Mouse (Mus musculus) hindbrain, embryonic 10.5 days (tissue): ENCODE measurements around the gene Mthfd2. TPM values are rescaled to one million over a fixed set of nuclear protein-coding genes. Genes with fewer than 3 reads are reported as not detected.

Experiments
- DNase-seq: peaks from one replicate; pipeline ENCODE4 v3.0.0-alpha.2; 2017; ENCODE audit warnings: low spot score
- H3K27ac ChIP-seq: fragments of 300-500 bp; sonication (generic); 2 replicates; pipeline ENCODE4 v1.5.1; 2016; ENCODE audit warnings: mild to moderate bottlenecking, moderate library complexity
- H3K27me3 ChIP-seq: fragments of 300-500 bp; sonication (generic); 2 replicates; pipeline ENCODE4 v1.6.1; 2016; ENCODE audit warnings: mild to moderate bottlenecking; ENCODE audit not compliant: poor library complexity, insufficient read depth, severe bottlenecking
- H3K36me3 ChIP-seq: fragments of 300-500 bp; sonication (generic); 2 replicates; pipeline ENCODE4 v1.6.1; 2016; ENCODE audit warnings: mild to moderate bottlenecking, moderate library complexity
- H3K4me1 ChIP-seq: fragments of 300-500 bp; sonication (generic); replicated peaks from 2 replicates; pipeline ENCODE4 v1.6.1; 2016; ENCODE audit warnings: mild to moderate bottlenecking
- H3K4me3 ChIP-seq: fragments of 300-500 bp; sonication (generic); 2 replicates; pipeline ENCODE4 v1.5.1; 2016; ENCODE audit warnings: mild to moderate bottlenecking, moderate library complexity
- H3K9me3 ChIP-seq: fragments of 300-500 bp; sonication (generic); 2 replicates; pipeline ENCODE4 v1.6.1; 2016; ENCODE audit warnings: mild to moderate bottlenecking, moderate library complexity
- WGBS: fragments of 180-500 bp; shearing (Covaris S2); methylation state at CpG from one replicate; pipeline ENCODE4 v1.1.7; 2016; 5-methylcytosine and 5-hydroxymethylcytosine counted together
- polyA plus RNA-seq: library from polyadenylated mRNA; unstranded; fragments of >200 nt; fragmentation: Nextera tagmentation; extraction: Ambion mirVana; gene quantifications from 2 replicates; pipeline ENCODE4 v1.2.1, GENCODE M21; 2016

The Mthfd2 gene
- polyA plus RNA-seq, 1 experiment from 2014 or later, result 43.6 TPM

DNA sequence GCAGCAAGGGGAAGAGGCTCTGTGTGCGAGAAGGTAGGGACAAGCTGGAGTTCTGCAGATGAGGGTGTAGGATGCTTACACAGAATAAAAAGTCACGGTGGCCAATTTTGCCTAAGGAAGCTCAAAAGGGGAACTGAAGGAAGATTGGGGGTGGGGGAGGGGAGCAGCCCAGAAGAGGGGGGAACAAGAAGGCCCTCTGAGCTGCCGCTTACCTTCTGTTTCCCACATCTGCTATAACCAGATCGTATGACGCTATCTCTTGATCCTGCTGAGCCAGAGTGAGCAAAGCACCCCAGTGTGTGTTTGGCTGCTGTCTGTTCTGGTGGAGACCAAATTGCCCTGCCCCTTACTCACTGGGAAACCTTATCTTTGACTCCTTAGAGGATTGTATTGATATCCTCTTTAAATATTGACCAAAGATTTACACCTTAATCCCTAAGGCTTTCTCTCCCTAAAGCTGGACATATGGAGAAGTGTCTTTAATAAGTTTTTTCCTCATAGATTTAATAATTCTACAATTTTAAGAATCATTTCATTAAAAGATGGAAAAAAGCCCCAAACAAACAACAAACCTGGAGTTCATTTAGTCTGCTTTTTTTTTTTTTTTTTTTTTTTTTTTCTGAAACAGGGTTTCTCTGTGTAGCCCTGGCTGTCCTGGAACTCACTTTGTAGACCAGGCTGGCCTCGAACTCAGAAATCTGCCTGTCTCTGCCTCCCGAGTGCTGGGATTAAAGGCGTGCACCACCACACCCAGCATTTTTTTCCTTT, 1.9 kb downstream of the Mthfd2 start:
- Histone ChIP-seq H3K9me3 (no peaks in the 10 kb centered on the region), H3K27ac (no peak overlapping the region), H3K27me3 (no peaks in the 10 kb centered on the region), H3K4me1 (peaks cover 19% of the 10 kb centered on the region), H3K36me3 (peaks cover 6% of the 10 kb centered on the region), H3K4me3 (no peak overlapping the region)
- no peak for DNase-seq
- WGBS, result 67% methylated on average over 8 of the region's 8 CpGs

DNA sequence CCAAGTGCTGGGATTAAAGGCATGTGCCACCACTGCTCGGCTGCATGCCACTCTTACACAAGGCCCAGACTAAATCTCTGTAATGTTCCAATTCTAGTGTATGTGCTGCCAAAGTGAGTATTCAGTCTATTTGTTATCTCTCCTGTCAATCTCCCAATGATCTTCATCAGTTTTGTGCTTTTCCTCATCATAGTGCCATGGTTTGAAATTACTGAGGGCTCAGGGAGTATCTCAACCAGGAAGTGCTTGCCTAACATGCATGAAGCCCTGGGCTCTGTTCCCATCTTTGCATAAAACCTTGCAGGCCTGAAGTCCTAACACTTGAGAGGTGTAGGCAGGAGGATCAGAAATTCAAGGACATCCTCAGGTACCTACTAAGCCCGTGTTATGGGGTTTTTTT, 2.9 kb downstream of the Mthfd2 start:
- 74% methylated on average over 2 of the region's 2 CpGs for WGBS
- no peak overlapping the region for H3K4me3 ChIP-seq
- peaks cover 19% of the 10 kb centered on the region for H3K4me1 ChIP-seq
- no peaks in the 10 kb centered on the region for H3K27me3 ChIP-seq
- no peak overlapping the region for H3K27ac ChIP-seq
- no peak for DNase-seq
- H3K36me3 ChIP-seq, result no peaks in the 10 kb centered on the region
- no peaks in the 10 kb centered on the region for H3K9me3 ChIP-seq

GRCm38 (mm10) chr6:83321927-83322326, 3.8 kb downstream of the Mthfd2 start:
- H3K9me3 ChIP-seq, result no peaks in the 10 kb centered on the region
- H3K36me3 ChIP-seq, result no peaks in the 10 kb centered on the region
- DNase-seq, result no peak
- no peak overlapping the region for H3K27ac ChIP-seq
- 76% methylated on average over 1 of the region's 1 CpGs for WGBS
- no peak overlapping the region for H3K4me3 ChIP-seq
- no peaks in the 10 kb centered on the region for H3K27me3 ChIP-seq
- peaks cover 14% of the 10 kb centered on the region for H3K4me1 ChIP-seq

GRCm38 (mm10) chr6:83317108-83317741, 8.5 kb downstream of the Mthfd2 start:
- under 1% methylated on average over 52 of the region's 52 CpGs for WGBS
- H3K27ac ChIP-seq, result peak overlapping the region; percentile 95
- H3K4me3 ChIP-seq, result peak overlapping the region; percentile 90
- peak; percentile 90 for DNase-seq
- no peaks in the 10 kb centered on the region for H3K9me3 ChIP-seq
- H3K36me3 ChIP-seq, result peaks cover 18% of the 10 kb centered on the region
- H3K27me3 ChIP-seq, result no peaks in the 10 kb centered on the region
- H3K4me1 ChIP-seq, result peaks cover 16% of the 10 kb centered on the region

DNA sequence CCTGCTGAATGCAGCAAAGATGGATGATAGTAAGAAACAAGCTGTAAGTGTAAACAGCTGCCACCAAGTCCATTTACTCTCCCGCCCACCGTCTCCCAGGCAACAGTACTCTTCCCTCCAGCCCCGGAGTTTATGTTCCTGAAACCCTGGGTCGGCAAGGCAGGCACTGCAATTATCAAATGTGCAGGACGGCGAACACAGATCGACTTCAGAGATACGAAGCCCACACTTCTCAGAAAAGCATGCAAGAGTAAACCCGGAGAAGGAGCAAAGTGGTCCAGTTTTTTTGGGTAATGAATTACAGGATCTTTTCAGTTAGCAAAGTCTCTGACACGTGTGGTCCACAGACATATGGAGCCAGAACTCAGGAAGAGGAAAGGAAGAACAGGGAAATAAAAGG, 9.7 kb downstream of the Mthfd2 start:
- DNase-seq, result peak; percentile 54
- Histone ChIP-seq H3K9me3 (no peaks in the 10 kb centered on the region), H3K4me3 (peak overlapping the region; percentile 90), H3K4me1 (peaks cover 16% of the 10 kb centered on the region), H3K36me3 (peaks cover 30% of the 10 kb centered on the region), H3K27me3 (no peaks in the 10 kb centered on the region), H3K27ac (no peak overlapping the region)
- WGBS, result 12% methylated on average over 10 of the region's 10 CpGs

- peaks cover 16% of the 10 kb centered on the region for H3K4me1 ChIP-seq
- peaks cover 38% of the 10 kb centered on the region for H3K36me3 ChIP-seq
- H3K9me3 ChIP-seq, result no peaks in the 10 kb centered on the region
- H3K4me3 ChIP-seq, result no peak overlapping the region
- no peaks in the 10 kb centered on the region for H3K27me3 ChIP-seq
- DNase-seq, result no peak
- no peak overlapping the region for H3K27ac ChIP-seq
Measured at GRCm38 (mm10) chr6:83315293-83315692, 10.4 kb downstream of the Mthfd2 start.

- DNase-seq, result no peak
- Histone ChIP-seq H3K27ac (no peak overlapping the region), H3K4me1 (peaks cover 16% of the 10 kb centered on the region), H3K36me3 (peaks cover 65% of the 10 kb centered on the region), H3K9me3 (no peaks in the 10 kb centered on the region), H3K4me3 (no peak overlapping the region), H3K27me3 (no peaks in the 10 kb centered on the region)
- 92% methylated on average over 8 of the region's 8 CpGs for WGBS
Measured at GRCm38 (mm10) chr6:83312514-83312913, 13.2 kb downstream of the Mthfd2 start.

GRCm38 (mm10) chr6:83312021-83312420, 13.7 kb downstream of the Mthfd2 start:
- H3K36me3 ChIP-seq, result peaks cover 70% of the 10 kb centered on the region
- H3K4me3 ChIP-seq, result no peak overlapping the region
- no peak for DNase-seq
- H3K27me3 ChIP-seq, result no peaks in the 10 kb centered on the region
- H3K9me3 ChIP-seq, result no peaks in the 10 kb centered on the region
- peaks cover 16% of the 10 kb centered on the region for H3K4me1 ChIP-seq
- H3K27ac ChIP-seq, result no peak overlapping the region
- 96% methylated on average over 7 of the region's 7 CpGs for WGBS

- 94% methylated on average over 11 of the region's 11 CpGs for WGBS
- Histone ChIP-seq H3K27ac (no peak overlapping the region), H3K9me3 (no peaks in the 10 kb centered on the region), H3K4me3 (no peak overlapping the region), H3K36me3 (peaks cover 79% of the 10 kb centered on the region), H3K27me3 (no peaks in the 10 kb centered on the region), H3K4me1 (peaks cover 9% of the 10 kb centered on the region)
- no peak for DNase-seq
Measured at GRCm38 (mm10) chr6:83311206-83311605, 14.5 kb downstream of the Mthfd2 start.

DNA sequence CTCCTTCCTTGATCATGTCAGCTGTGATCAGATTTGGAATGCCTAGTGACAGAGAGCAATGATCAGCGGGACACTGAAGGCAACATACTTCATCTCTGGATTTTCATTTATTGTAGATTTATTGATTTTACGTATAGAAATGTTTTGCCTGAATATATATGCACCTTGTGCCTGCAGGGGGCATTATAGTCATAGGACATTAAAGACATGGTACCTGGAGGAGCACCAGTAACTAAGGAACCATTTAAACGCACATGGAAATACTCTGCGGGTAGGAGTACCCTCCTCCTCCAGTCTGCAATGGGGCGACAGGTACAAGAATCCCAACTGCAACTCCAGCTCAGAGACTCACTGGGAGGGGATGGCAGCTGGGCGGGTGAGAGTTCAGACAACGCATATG, 16.7 kb downstream of the Mthfd2 start:
- no peaks in the 10 kb centered on the region for H3K9me3 ChIP-seq
- H3K27ac ChIP-seq, result no peak overlapping the region
- WGBS, result 94% methylated on average over 7 of the region's 7 CpGs
- no peaks in the 10 kb centered on the region for H3K4me1 ChIP-seq
- H3K36me3 ChIP-seq, result peaks cover 98% of the 10 kb centered on the region
- no peak for DNase-seq
- H3K27me3 ChIP-seq, result no peaks in the 10 kb centered on the region
- H3K4me3 ChIP-seq, result no peak overlapping the region

GRCm38 (mm10) chr6:83302264-83302663, 23.4 kb downstream of the Mthfd2 start:
- H3K9me3 ChIP-seq, result no peaks in the 10 kb centered on the region
- 84% methylated on average over 5 of the region's 5 CpGs for WGBS
- DNase-seq, result no peak
- H3K27me3 ChIP-seq, result no peaks in the 10 kb centered on the region
- H3K4me1 ChIP-seq, result no peaks in the 10 kb centered on the region
- H3K27ac ChIP-seq, result no peak overlapping the region
- H3K36me3 ChIP-seq, result peaks cover 39% of the 10 kb centered on the region
- H3K4me3 ChIP-seq, result no peak overlapping the region

DNA sequence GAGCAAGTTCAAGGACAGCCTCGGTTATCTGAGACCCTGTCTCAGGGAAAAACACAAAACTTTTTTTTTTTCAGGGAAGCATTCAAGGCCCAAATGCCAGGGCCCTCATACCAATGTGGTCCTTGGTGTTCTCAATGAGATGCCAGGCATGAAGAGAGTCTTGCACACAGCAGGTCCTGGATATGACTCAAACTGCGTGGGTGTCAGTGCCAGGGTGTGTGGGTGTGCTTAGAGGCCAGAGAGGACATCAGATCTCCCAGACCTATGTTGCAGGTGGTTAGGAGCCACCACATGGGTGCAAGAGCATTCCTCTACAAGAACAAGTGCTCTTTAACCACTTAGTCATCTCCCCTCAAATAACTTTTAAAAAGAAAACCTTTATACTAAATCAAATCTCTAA, 24.4 kb downstream of the Mthfd2 start:
- Histone ChIP-seq H3K27ac (no peak overlapping the region), H3K27me3 (no peaks in the 10 kb centered on the region), H3K4me3 (no peak overlapping the region), H3K9me3 (no peaks in the 10 kb centered on the region), H3K4me1 (peaks cover 8% of the 10 kb centered on the region), H3K36me3 (peaks cover 30% of the 10 kb centered on the region)
- no peak for DNase-seq
- 79% methylated on average over 2 of the region's 2 CpGs for WGBS

DNA sequence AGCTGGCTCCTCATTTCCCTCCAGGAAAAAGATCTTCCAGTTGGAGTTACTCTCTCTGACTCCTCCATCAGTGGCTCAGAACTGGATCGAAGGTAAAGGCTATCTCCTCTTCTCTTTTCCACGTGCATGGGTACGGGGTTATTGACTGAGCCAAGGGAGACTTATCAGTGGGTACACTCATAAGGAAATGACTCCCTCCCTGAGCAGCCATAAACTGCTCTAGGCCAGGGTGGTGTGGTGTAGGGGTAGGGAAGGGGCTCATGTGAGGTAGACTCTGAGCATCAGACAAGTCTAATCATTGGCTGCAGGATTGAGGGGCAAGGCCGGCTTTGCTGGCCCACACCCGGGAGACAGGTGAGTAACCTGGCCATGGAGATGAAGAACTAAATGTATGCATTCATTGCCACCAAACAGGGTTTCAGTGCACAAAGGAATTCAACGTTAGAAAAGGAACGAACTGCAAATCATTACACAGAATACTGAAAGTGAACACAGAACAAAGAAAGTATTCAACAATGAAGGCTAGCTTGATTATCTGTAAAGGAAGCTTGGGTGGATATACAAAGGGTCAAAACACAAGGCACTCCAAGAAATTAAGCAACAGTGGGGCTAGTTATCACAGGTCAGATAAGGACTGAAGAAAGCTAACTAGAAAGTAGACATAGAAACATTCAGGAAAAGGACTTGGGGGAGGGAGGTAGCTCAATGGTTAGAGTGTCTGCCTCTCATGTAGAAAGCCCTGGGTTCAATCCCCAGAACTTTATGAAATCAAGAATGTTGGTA, 25.1 kb downstream of the Mthfd2 start:
- WGBS, result 86% methylated on average over 7 of the region's 7 CpGs
- Histone ChIP-seq H3K4me3 (no peak overlapping the region), H3K36me3 (peaks cover 23% of the 10 kb centered on the region), H3K27ac (no peak overlapping the region), H3K27me3 (no peaks in the 10 kb centered on the region), H3K4me1 (peaks cover 9% of the 10 kb centered on the region), H3K9me3 (no peaks in the 10 kb centered on the region)
- DNase-seq, result no peak
